Mouse (Mus musculus) neural tube, postnatal 0 days (tissue): ENCODE results near the gene Fgf15. TPM values are rescaled to one million over a fixed set of nuclear protein-coding genes. Genes with fewer than 3 reads are reported as not detected.

ENCODE experiments used
- polyA plus RNA-seq: library from polyadenylated mRNA; unstranded; fragments of >200 nt; fragmentation: Nextera tagmentation; extraction: Ambion mirVana; gene quantifications from 2 replicates; pipeline ENCODE4 v1.2.1, GENCODE M21; 2015

Gene Fgf15
- polyA plus RNA-seq, result 2.2 and 3.1 TPM in 2 replicates

DNA sequence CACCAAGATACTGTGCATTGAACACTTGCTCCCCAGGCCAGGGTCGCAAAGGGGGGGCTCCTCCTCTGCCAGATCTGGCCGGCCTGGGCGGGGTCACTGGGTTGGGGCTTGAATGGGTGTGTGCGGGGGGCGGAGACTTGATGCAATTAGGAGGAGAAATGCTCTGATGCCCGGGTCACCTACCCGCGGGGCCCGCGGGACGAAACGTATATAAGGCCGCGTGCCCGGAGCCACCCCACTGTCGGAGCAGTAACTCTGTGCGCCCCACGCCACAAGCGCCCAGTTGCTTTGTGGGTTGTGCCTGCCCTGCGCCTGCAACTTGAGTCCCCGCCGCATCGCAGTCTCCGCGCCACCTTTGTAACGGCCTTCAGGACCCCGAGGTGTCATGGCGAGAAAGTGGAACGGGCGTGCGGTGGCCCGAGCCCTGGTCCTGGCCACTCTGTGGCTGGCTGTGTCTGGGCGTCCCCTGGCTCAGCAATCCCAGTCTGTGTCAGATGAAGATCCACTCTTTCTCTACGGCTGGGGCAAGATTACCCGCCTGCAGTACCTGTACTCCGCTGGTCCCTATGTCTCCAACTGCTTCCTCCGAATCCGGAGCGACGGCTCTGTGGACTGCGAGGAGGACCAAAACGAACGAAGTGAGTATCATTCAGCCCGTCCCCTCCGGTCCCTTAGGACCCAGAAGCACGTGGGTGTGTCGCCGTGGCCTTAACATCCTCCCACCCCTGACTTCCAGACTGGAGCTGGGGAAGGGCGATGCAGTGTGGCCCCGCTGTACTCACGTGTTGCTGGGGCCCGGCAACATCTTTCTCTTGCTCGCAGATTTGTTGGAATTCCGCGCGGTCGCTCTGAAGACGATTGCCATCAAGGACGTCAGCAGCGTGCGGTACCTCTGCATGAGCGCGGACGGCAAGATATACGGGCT lies at the start of gene Fgf15:
Fgf15 (plus strand) TSS at position 238 of the 925 bp plus-strand sequence.

DNA sequence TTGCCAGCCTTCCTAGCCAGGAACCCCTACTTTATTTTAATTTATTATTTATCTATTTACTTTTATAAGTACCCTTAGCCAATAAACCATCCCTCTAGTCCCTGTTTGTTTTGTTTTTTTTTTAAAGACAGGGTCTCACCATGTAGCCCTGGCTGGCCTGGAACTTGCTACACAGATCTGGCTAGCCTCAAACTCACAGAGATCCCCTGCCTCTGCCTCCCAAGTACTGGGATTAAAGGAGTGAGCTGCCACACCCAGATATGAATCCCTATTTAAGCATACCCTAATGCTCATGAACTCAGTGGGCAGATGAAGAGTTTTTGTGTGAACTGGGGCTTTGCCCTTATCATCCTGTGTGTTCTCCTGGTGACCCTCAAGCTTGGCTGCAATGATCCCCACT lies 49.3 kb upstream of the Fgf15 start, which contains the start of gene Fgf4:
Fgf4 (plus strand) TSS at position 301 of the 400 bp plus-strand sequence.

DNA sequence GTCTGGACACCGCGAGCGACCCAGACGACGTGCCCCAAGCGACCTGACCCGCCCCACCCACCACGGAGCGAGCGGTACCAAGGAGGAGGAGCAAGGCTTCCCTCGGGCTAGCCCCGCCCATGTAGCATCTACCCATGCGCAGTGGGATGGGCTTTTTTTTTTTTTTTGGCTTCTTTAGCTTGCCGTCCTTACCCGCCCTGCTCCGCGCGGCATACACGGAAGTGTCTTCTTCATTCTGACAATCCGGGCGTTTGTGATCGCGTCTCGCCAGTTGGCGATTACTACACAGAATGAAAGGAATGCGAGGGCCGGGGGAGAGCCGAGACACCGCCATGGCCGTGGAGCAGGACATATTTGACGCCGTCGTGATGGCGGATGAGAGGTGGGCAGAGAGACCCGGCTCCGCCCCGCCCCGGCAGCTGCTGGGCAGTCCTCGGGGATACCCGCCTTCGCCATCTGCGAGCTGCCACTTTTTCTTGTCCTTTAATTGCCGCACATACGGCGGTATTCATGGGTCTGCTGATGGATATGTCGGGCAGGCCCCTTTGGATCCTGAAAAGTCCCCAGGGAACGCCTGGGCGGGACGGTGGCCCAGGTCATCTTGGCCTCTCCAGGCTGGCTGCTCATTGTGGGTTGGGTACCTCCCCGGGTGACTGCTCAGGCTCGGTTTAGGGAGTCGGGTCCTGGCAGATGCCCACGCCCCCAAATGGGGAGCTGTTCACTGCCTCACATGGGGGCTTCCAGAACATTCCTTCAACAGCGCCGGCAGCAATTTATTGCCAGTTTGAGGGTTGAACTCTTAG lies 18.8 kb downstream of the Fgf15 start, which contains the start of gene LTO1:
LTO1 (plus strand) TSS at position 153 of the 803 bp plus-strand sequence.

DNA sequence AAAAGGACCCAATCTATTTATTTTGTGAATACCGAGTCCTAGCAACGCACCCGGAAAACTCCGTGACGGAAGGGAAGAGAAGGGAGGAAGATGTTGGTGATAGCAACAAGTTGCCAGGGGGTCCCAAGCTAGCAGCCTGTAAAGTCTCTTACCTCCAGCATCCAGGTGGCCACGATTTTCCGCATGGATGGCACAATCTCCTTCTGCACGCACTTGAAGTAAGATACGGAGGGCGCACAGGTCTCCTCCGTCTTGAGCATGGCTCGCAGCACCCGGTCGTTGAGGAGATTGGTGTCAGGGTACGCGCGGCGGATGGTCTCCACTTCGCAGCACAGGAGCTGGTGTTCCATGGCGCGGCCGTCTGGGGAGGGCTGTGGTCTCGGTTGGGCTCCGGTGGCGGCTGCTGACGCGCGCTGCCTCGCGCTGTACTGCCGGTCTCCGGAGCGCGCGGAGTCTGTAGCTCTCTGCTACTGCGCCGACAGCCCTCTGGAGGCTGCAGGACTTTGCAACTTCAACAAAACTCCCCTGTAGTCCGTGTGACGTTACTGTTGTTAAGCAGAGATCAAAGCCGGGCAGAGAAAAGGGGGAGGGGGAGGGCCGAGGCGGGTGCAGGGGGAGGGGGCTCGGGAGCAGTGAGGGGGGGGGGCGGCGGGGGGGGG lies 43.1 kb downstream of the Fgf15 start, which contains the start of gene Ccnd1:
Ccnd1 (minus strand) TSS at position 582 of the 659 bp plus-strand sequence.

Other genes with a start within 250 kb of the Fgf15 start
- gene Ano1, start 144.6 kb upstream of the Fgf15 start, polyA plus RNA-seq, result 4.9 and 5.2 TPM in 2 replicates
- 0.59 and 0.98 TPM in 2 replicates for gene Fgf3, start 58.4 kb upstream of the Fgf15 start, polyA plus RNA-seq
- gene Fgf4, start 49.2 kb upstream of the Fgf15 start, polyA plus RNA-seq, result not detected in 2 replicates
- 19.3 and 24.9 TPM in 2 replicates for gene LTO1, start 18.6 kb downstream of the Fgf15 start, polyA plus RNA-seq
- gene Ccnd1, start 43.4 kb downstream of the Fgf15 start, polyA plus RNA-seq, result 30.1 and 36.2 TPM in 2 replicates